Mouse (Mus musculus) heart, postnatal 0 days (tissue): ENCODE data around the gene Nfia. TPM values are rescaled to one million over a fixed set of nuclear protein-coding genes. Genes with fewer than 3 reads are reported as not detected.
A peak's percentile ranks its signal among the peaks of the same experiment; 100 is the strongest.

Experiments used
- ATAC-seq: fragments of 200-750 bp; cut with Nextera tagmentation; 2 replicates; pipeline ENCODE4 v1.8.0; 2017; ENCODE audit warnings: low read depth, moderate number of reproducible peaks, moderate library complexity; ENCODE audit not compliant: insufficient read depth
- DNase-seq: peaks from one replicate; pipeline ENCODE4 v3.0.0-alpha.2; 2016; ENCODE audit warnings: low spot score
- H3K27ac ChIP-seq: fragments of 300-500 bp; sonication (generic); 2 replicates; pipeline ENCODE4 v1.5.1; 2014; ENCODE audit warnings: low read depth, mild to moderate bottlenecking
- H3K27me3 ChIP-seq: fragments of 300-500 bp; sonication (generic); 2 replicates; pipeline ENCODE4 v1.6.1; 2014; ENCODE audit warnings: low read length, mixed read lengths; ENCODE audit not compliant: control insufficient read depth, insufficient read depth
- H3K36me3 ChIP-seq: fragments of 300-500 bp; sonication (generic); replicated peaks from 2 replicates; pipeline ENCODE4 v1.6.1; 2014; ENCODE audit warnings: low read length, mixed read lengths; ENCODE audit not compliant: control insufficient read depth, insufficient read depth
- H3K4me1 ChIP-seq: fragments of 300-500 bp; sonication (generic); 2 replicates; pipeline ENCODE4 v1.6.1; 2014; ENCODE audit warnings: antibody characterized with exemption; ENCODE audit not compliant: control insufficient read depth, insufficient read depth
- H3K4me2 ChIP-seq: fragments of 300-500 bp; sonication (generic); 2 replicates; pipeline ENCODE4 v1.6.1; 2014; ENCODE audit warnings: low read depth, mild to moderate bottlenecking, low read length, moderate library complexity
- H3K4me3 ChIP-seq: fragments of 300-500 bp; sonication (generic); 2 replicates; pipeline ENCODE4 v1.5.1; 2014; ENCODE audit warnings: low read depth, low read length
- H3K9ac ChIP-seq: fragments of 300-500 bp; sonication (generic); replicated peaks from 2 replicates; pipeline ENCODE4 v1.6.1; 2014; ENCODE audit warnings: low read depth, low read length, mixed read lengths
- H3K9me3 ChIP-seq: fragments of 300-500 bp; sonication (generic); replicated peaks from 2 replicates; pipeline ENCODE4 v1.6.1; 2016; ENCODE audit warnings: low read length; ENCODE audit not compliant: control insufficient read depth
- CTCF ChIP-seq: IDR thresholded peaks from 2 replicates; pipeline ENCODE4 v1.5.1; 2016; ENCODE audit warnings: antibody characterized with exemption, control low read depth, low read depth
- EP300 ChIP-seq: IDR thresholded peaks from 2 replicates; pipeline ENCODE4 v1.6.1; 2016; ENCODE audit warnings: antibody characterized with exemption, low read depth
- WGBS: fragments of 180-500 bp; shearing (Covaris S2); extraction: QIAGEN DNeasy Blood & Tissue Kit; methylation state at CpG from one replicate; pipeline ENCODE4 v1.1.7; 2014; 5-methylcytosine and 5-hydroxymethylcytosine counted together
- polyA plus RNA-seq: library from polyadenylated mRNA; unstranded; fragments of >200 nt; fragmentation: Nextera tagmentation; extraction: Ambion mirVana; gene quantifications from 2 replicates; pipeline ENCODE4 v1.2.1, GENCODE M21; 2015
- total RNA-seq: library from RNA; depleted of rRNA; stranded (reverse); fragments of >200 nt; gene quantifications from 2 replicates; pipeline ENCODE4 v1.2.3, GENCODE M21; 2014; ENCODE audit warnings: low replicate concordance

Gene Nfia
- total and polyA plus RNA-seq, 2 experiments from 2014 or later, result 53.8 to 114 TPM

GRCm38 (mm10) chr4:98107936-98108675, 335.6 kb downstream of the Nfia start:
- Histone ChIP-seq H3K9ac (no peak overlapping the region), H3K27me3 (no peaks in the 10 kb centered on the region), H3K4me2 (no peak overlapping the region), H3K4me3 (no peak overlapping the region), H3K4me1 (peaks cover 31% of the 10 kb centered on the region), H3K36me3 (peaks cover 8% of the 10 kb centered on the region; the same call in 1 of the 2 replicates), H3K9me3 (no peaks in the 10 kb centered on the region), H3K27ac (peak overlapping the region; percentile 59)
- WGBS, result 44% methylated on average over 9 of the region's 9 CpGs
- TF ChIP-seq CTCF (no peak), EP300 (no peak)
- no peak for ATAC-seq
- no peak for DNase-seq

- 34% methylated on average over 4 of the region's 4 CpGs for WGBS
- TF ChIP-seq EP300 (no peak), CTCF (no peak)
- peak; percentile 54; the same call in 1 of the 2 replicates for ATAC-seq
- H3K9me3 ChIP-seq, result no peaks in the 10 kb centered on the region
- H3K4me2 ChIP-seq, result no peak overlapping the region
- DNase-seq, result no peak
- H3K4me1 ChIP-seq, result peaks cover 34% of the 10 kb centered on the region
- H3K9ac ChIP-seq, result no peak overlapping the region
- H3K4me3 ChIP-seq, result no peak overlapping the region
- peak overlapping the region; percentile 59 for H3K27ac ChIP-seq
- H3K27me3 ChIP-seq, result no peaks in the 10 kb centered on the region
- peaks cover 8% of the 10 kb centered on the region; the same call in 1 of the 2 replicates for H3K36me3 ChIP-seq
These were observed 336.1 kb downstream of the Nfia start for GRCm38 (mm10) chr4:98108676-98109016.

GRCm38 (mm10) chr4:98109064-98109463, 336.5 kb downstream of the Nfia start:
- 9% methylated on average over 7 of the region's 7 CpGs for WGBS
- TF ChIP-seq EP300 (no peak), CTCF (peak; percentile 68)
- DNase-seq (peak; percentile 86), ATAC-seq (peak; percentile 73)
- H3K4me3 ChIP-seq, result no peak overlapping the region
- H3K36me3 ChIP-seq, result peaks cover 8% of the 10 kb centered on the region; the same call in 1 of the 2 replicates
- no peak overlapping the region for H3K9ac ChIP-seq
- no peaks in the 10 kb centered on the region for H3K27me3 ChIP-seq
- H3K9me3 ChIP-seq, result no peaks in the 10 kb centered on the region
- peak overlapping the region; percentile 59 for H3K27ac ChIP-seq
- peaks cover 34% of the 10 kb centered on the region for H3K4me1 ChIP-seq
- no peak overlapping the region for H3K4me2 ChIP-seq

GRCm38 (mm10) chr4:98109911-98110310, 337.4 kb downstream of the Nfia start:
- Histone ChIP-seq H3K9me3 (no peaks in the 10 kb centered on the region), H3K4me1 (peaks cover 29% of the 10 kb centered on the region), H3K4me3 (no peak overlapping the region), H3K4me2 (no peak overlapping the region), H3K36me3 (peaks cover 8% of the 10 kb centered on the region; the same call in 1 of the 2 replicates), H3K9ac (no peak overlapping the region), H3K27me3 (no peaks in the 10 kb centered on the region), H3K27ac (no peak overlapping the region)
- 86% methylated on average over 4 of the region's 4 CpGs for WGBS
- DNase-seq (no peak), ATAC-seq (no peak)
- TF ChIP-seq CTCF (no peak), EP300 (no peak)

- no peak for ATAC-seq
- WGBS, result 53% methylated on average over 10 of the region's 10 CpGs
- Histone ChIP-seq H3K27ac (peak overlapping the region; percentile 11; the same call in 1 of the 2 replicates), H3K9ac (peak overlapping the region; percentile 40; the same call in 1 of the 2 replicates), H3K36me3 (peaks cover 21% of the 10 kb centered on the region; the same call in 1 of the 2 replicates), H3K4me1 (0 out of 2 replicates have a peak, but pooled peaks cover 7% of the 10 kb centered on the region), H3K27me3 (no peaks in the 10 kb centered on the region), H3K9me3 (no peaks in the 10 kb centered on the region), H3K4me2 (peak overlapping the region; percentile 31; the same call in 1 of the 2 replicates), H3K4me3 (no peak overlapping the region)
- no peak for DNase-seq
- TF ChIP-seq EP300, result no peak
These were observed 340.9 kb downstream of the Nfia start for GRCm38 (mm10) chr4:98113289-98114024.
